Mouse (Mus musculus): ENCODE measurements at regions not wholly inside any gene's neighbourhood (a gene's known extent, or its start where the extent isn't known, plus 50 kb on each side); places are given as distances from the start of the nearest gene placed in this dataset.

- peak; percentile 3 for DNase-seq (ENCODE audit: low read depth, low spot score)
- H3K27me3 ChIP-seq (ENCODE audit: control insufficient read depth, insufficient read depth, low read length, poor library complexity, severe bottlenecking) = no peaks in the 10 kb centered on the region; the same call in 1 of the 2 replicates
- H3K36me3 ChIP-seq (ENCODE audit: control insufficient read depth, insufficient read depth, low read length, poor library complexity, severe bottlenecking) = no peaks in the 10 kb centered on the region
These were observed 262.7 kb downstream of the Prr30 start for GRCm38 (mm10) chr14:100937358-100937887.

- no peaks in the 10 kb centered on the region; the same call in 1 of the 2 replicates for H3K27me3 ChIP-seq (ENCODE audit: control insufficient read depth, insufficient read depth, low read length, poor library complexity, severe bottlenecking)
- no peak for DNase-seq (ENCODE audit: low read depth, low spot score)
These were observed 265.6 kb downstream of the Prr30 start for GRCm38 (mm10) chr14:100934554-100934953.

GRCm38 (mm10) chr14:100924880-100925279 lies 275.2 kb downstream of the Prr30 start:
- Histone ChIP-seq H3K36me3 (ENCODE audit: control insufficient read depth, insufficient read depth, low read length, poor library complexity, severe bottlenecking) (no peaks in the 10 kb centered on the region), H3K27me3 (ENCODE audit: control insufficient read depth, insufficient read depth, low read length, poor library complexity, severe bottlenecking) (no peaks in the 10 kb centered on the region)
- no peak for DNase-seq (ENCODE audit: low read depth, low spot score)

More at GRCm38 (mm10) chr14:100934554-100934953, 265.6 kb downstream of the Prr30 start:
- H3K36me3 ChIP-seq (ENCODE audit: control insufficient read depth, insufficient read depth, low read length, poor library complexity, severe bottlenecking) = no peaks in the 10 kb centered on the region

GRCm38 (mm10) chr14:100900221-100900620 lies 299.9 kb downstream of the Prr30 start:
- Histone ChIP-seq H3K27me3 (ENCODE audit: control insufficient read depth, insufficient read depth, low read length, poor library complexity, severe bottlenecking) (no peaks in the 10 kb centered on the region), H3K36me3 (ENCODE audit: control insufficient read depth, insufficient read depth, low read length, poor library complexity, severe bottlenecking) (no peaks in the 10 kb centered on the region)
- DNase-seq (ENCODE audit: low read depth, low spot score) = no peak

- DNase-seq (ENCODE audit: low read depth, low spot score) = no peak
- Histone ChIP-seq H3K27me3 (ENCODE audit: control insufficient read depth, insufficient read depth, low read length, poor library complexity, severe bottlenecking) (no peaks in the 10 kb centered on the region), H3K36me3 (ENCODE audit: control insufficient read depth, insufficient read depth, low read length, poor library complexity, severe bottlenecking) (no peaks in the 10 kb centered on the region)
These were observed 301.1 kb downstream of the Prr30 start for GRCm38 (mm10) chr14:100899074-100899473.

- H3K36me3 ChIP-seq (ENCODE audit: control insufficient read depth, insufficient read depth, low read length, poor library complexity, severe bottlenecking) = no peaks in the 10 kb centered on the region
- DNase-seq (ENCODE audit: low read depth, low spot score) = no peak
- no peaks in the 10 kb centered on the region for H3K27me3 ChIP-seq (ENCODE audit: control insufficient read depth, insufficient read depth, low read length, poor library complexity, severe bottlenecking)
These were observed 310.7 kb downstream of the Prr30 start for GRCm38 (mm10) chr14:100889163-100890157.

- H3K27me3 ChIP-seq (ENCODE audit: control insufficient read depth, insufficient read depth, low read length, poor library complexity, severe bottlenecking) = no peaks in the 10 kb centered on the region
- no peak for DNase-seq (ENCODE audit: low read depth, low spot score)
- H3K36me3 ChIP-seq (ENCODE audit: control insufficient read depth, insufficient read depth, low read length, poor library complexity, severe bottlenecking) = no peaks in the 10 kb centered on the region
These were observed 317.0 kb downstream of the Prr30 start for GRCm38 (mm10) chr14:100883115-100883514.

- no peak for DNase-seq (ENCODE audit: low read depth, low spot score)
- Histone ChIP-seq H3K27me3 (ENCODE audit: control insufficient read depth, insufficient read depth, low read length, poor library complexity, severe bottlenecking) (no peaks in the 10 kb centered on the region), H3K36me3 (ENCODE audit: control insufficient read depth, insufficient read depth, low read length, poor library complexity, severe bottlenecking) (no peaks in the 10 kb centered on the region)
These were observed 320.0 kb downstream of the Prr30 start for GRCm38 (mm10) chr14:100880103-100880502.

- no peak for DNase-seq (ENCODE audit: low read depth, low spot score)
- H3K36me3 ChIP-seq (ENCODE audit: control insufficient read depth, insufficient read depth, low read length, poor library complexity, severe bottlenecking) = no peaks in the 10 kb centered on the region
- no peaks in the 10 kb centered on the region for H3K27me3 ChIP-seq (ENCODE audit: control insufficient read depth, insufficient read depth, low read length, poor library complexity, severe bottlenecking)
These were observed 332.3 kb downstream of the Prr30 start for GRCm38 (mm10) chr14:100867790-100868189.

GRCm38 (mm10) chr14:100864792-100865191 lies 335.3 kb downstream of the Prr30 start:
- no peak for DNase-seq (ENCODE audit: low read depth, low spot score)
- Histone ChIP-seq H3K36me3 (ENCODE audit: control insufficient read depth, insufficient read depth, low read length, poor library complexity, severe bottlenecking) (no peaks in the 10 kb centered on the region), H3K27me3 (ENCODE audit: control insufficient read depth, insufficient read depth, low read length, poor library complexity, severe bottlenecking) (no peaks in the 10 kb centered on the region)

- H3K27me3 ChIP-seq (ENCODE audit: control insufficient read depth, insufficient read depth, low read length, poor library complexity, severe bottlenecking) = no peaks in the 10 kb centered on the region
- no peak for DNase-seq (ENCODE audit: low read depth, low spot score)
- H3K36me3 ChIP-seq (ENCODE audit: control insufficient read depth, insufficient read depth, low read length, poor library complexity, severe bottlenecking) = no peaks in the 10 kb centered on the region
These were observed 336.0 kb downstream of the Prr30 start for GRCm38 (mm10) chr14:100864164-100864563.

GRCm38 (mm10) chr14:100842828-100843227 lies 357.3 kb downstream of the Prr30 start:
- DNase-seq (ENCODE audit: low read depth, low spot score) = no peak
- Histone ChIP-seq H3K36me3 (ENCODE audit: control insufficient read depth, insufficient read depth, low read length, poor library complexity, severe bottlenecking) (no peaks in the 10 kb centered on the region), H3K27me3 (ENCODE audit: control insufficient read depth, insufficient read depth, low read length, poor library complexity, severe bottlenecking) (no peaks in the 10 kb centered on the region)
